In the genomic region with DNA sequence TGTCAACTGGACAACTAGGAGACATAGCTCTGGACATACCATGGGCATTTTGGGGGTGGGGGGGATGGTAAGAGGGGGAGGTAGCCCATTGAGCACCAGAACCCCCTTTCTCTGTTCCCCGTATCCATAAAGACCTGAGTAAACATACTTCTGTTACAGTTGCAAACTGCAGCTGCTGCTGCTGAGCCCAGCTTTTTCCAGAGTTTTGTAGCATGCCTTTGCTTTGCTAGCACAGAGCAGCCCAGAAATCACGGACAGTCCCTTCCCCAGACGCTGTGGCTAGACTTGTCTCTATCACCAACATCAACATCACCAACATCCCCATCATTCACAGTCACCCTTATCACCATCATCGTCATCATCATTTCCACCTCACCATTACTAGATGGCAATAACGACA, we compare ENCODE assay signal across 15 mouse cellular contexts. TPM values are rescaled to one million over a fixed set of nuclear protein-coding genes. Genes with fewer than 3 reads are reported as not detected.
A peak's percentile ranks its signal among the peaks of the same experiment; 100 is the strongest.
DNase-seq lines count a peak whose midpoint lies in the region; ATAC-seq and TF ChIP-seq lines count a peak whose summit lies in the region.
"Had no signal": no experiment of that assay in that cellular context is flagged by ENCODE, and none has a peak within 500 bp of the region (broad histone marks: within the 10 kb centered on the region; RNA-seq: fewer than 3 reads in every experiment).

No protein-coding gene starts in this region.

- H3K4me3 ChIP-seq in heart, adult 2 months = no peak overlapping the region
- no peak overlapping the region for H3K4me3 ChIP-seq in kidney, embryonic 16.5 days (ENCODE audit: low read length)
- no peak overlapping the region for H3K4me3 ChIP-seq in limb, embryonic 10.5 days
- H3K4me3 ChIP-seq: liver, embryonic 13.5 days; megakaryocyte, embryonic 14.5 days had no signal

- TF ChIP-seq CTCF in heart, adult 2 months (IDR thresholded peaks at IDR 0.05) = no peak

- no peaks in the 10 kb centered on the region for H3K36me3 ChIP-seq in heart, adult 2 months (ENCODE audit: control insufficient read depth, insufficient read depth, low read length)
- H3K36me3 ChIP-seq in kidney, embryonic 16.5 days (ENCODE audit: insufficient read depth, low read length) = no peaks in the 10 kb centered on the region
- no peaks in the 10 kb centered on the region for H3K36me3 ChIP-seq in limb, embryonic 10.5 days

- no peak for TF ChIP-seq POLR2A in heart, adult 2 months (IDR thresholded peaks at IDR 0.05; ENCODE audit: insufficient read depth, low read depth, low read length)

- peaks cover 8% of the 10 kb centered on the region for H3K4me1 ChIP-seq in heart, adult 2 months (ENCODE audit: control insufficient read depth, insufficient read depth, low read length)
- H3K4me1 ChIP-seq in kidney, embryonic 16.5 days (ENCODE audit: insufficient read depth, low read length) = peaks cover 25% of the 10 kb centered on the region
- peaks cover 35% of the 10 kb centered on the region for H3K4me1 ChIP-seq in limb, embryonic 10.5 days

- DNase-seq in heart, adult 2 months = no peak
- no peak for DNase-seq in heart, adult 9 months (ENCODE audit: low spot score in 2 of 2)
- DNase-seq in kidney, postnatal 36 days = no peak
- DNase-seq in adipocyte (ENCODE audit: low spot score) = peak; percentile 26
- no peak for DNase-seq in limb, embryonic 10.5 days (ENCODE audit: low spot score)
- DNase-seq in layer of hippocampus, adult 9-11 months = no peak

- TF ChIP-seq EP300 in heart, adult 2 months (IDR thresholded peaks at IDR 0.05; ENCODE audit: insufficient read depth, low read depth, low read length) = no peak

- no peak overlapping the region for H3K4me2 ChIP-seq in kidney, embryonic 16.5 days (replicated peaks; ENCODE audit: low read depth, low read length)
- H3K4me2 ChIP-seq: liver, embryonic 13.5 days had no signal

- no peaks in the 10 kb centered on the region for H3K9me3 ChIP-seq in kidney, embryonic 16.5 days (ENCODE audit: low read length)
- H3K9me3 ChIP-seq in limb, embryonic 10.5 days (replicated peaks) = no peaks in the 10 kb centered on the region
- H3K9me3 ChIP-seq: liver, embryonic 13.5 days; megakaryocyte, embryonic 14.5 days had no signal

- H3K27me3 ChIP-seq in heart, adult 2 months (ENCODE audit: control insufficient read depth, insufficient read depth, low read length) = no peaks in the 10 kb centered on the region
- H3K27me3 ChIP-seq in kidney, embryonic 16.5 days (ENCODE audit: insufficient read depth, low read length) = no peaks in the 10 kb centered on the region
- H3K27me3 ChIP-seq in limb, embryonic 10.5 days (ENCODE audit: low read depth, poor library complexity, severe bottlenecking) = no peaks in the 10 kb centered on the region
- H3K27me3 ChIP-seq: liver, embryonic 13.5 days had no signal

- peak overlapping the region; percentile 49; the same call in 1 of the 2 replicates for H3K27ac ChIP-seq in heart, adult 2 months
- peak overlapping the region; percentile 31 for H3K27ac ChIP-seq in kidney, embryonic 16.5 days (ENCODE audit: low read length)
- H3K27ac ChIP-seq in limb, embryonic 10.5 days = peak overlapping the region; percentile 80

- 58% methylated on average over 5 of the region's 5 CpGs for WGBS in heart, adult 2 months
- 55% methylated on average over 5 of the region's 5 CpGs for WGBS in kidney, embryonic 16.5 days
- 76% methylated on average over 5 of the region's 5 CpGs for WGBS in limb, embryonic 10.5 days

- no peaks in the 10 kb centered on the region for H3K79me2 ChIP-seq in heart, adult 2 months (replicated peaks; ENCODE audit: control insufficient read depth, insufficient read depth, low read length)

- intact Hi-C loops in heart, adult 2 months (cut with DNase I) = loop anchor here (1.0 to 10.0 kb wide), 6 partner anchors 39 to 582 kb away; a partner anchor contains a TSS

- H3K9ac ChIP-seq in heart, adult 2 months (ENCODE audit: low read depth, low read length) = no peak overlapping the region
- H3K9ac ChIP-seq in kidney, embryonic 16.5 days (replicated peaks; ENCODE audit: low read length) = no peak overlapping the region
- H3K9ac ChIP-seq: liver, embryonic 13.5 days had no signal

- ATAC-seq in kidney, embryonic 16.5 days (ENCODE audit: low FRiP score, low TSS enrichment) = peak; percentile 42; the same call in 1 of the 2 replicates
- no peak for ATAC-seq in granulocyte monocyte progenitor cell, adult 5-6 weeks (replicated peaks; ENCODE audit: poor library complexity, severe bottlenecking)

RNA-seq across cellular contexts. Expression of a gene that starts 37.3 kb away (rescaled TPM):
- total RNA-seq in heart, adult 2 months (2021) = not detected
- 0.04 and 0.38 TPM in 2 replicates for polyA plus RNA-seq in heart, adult 2 months (2012; rRNA removed)
- polyA plus RNA-seq in kidney, embryonic 16.5 days (2015; fragmentation: Nextera tagmentation; extraction: Ambion mirVana) = 0.75 and 1.0 TPM in 2 replicates
- polyA plus RNA-seq in limb, embryonic 10.5 days (2016; fragmentation: Nextera tagmentation; extraction: Ambion mirVana) = 0.09 TPM in 1 of 2 replicates, not detected in the other
- total RNA-seq in granulocyte monocyte progenitor cell, adult 5-6 weeks (2014; fragmentation: Nextera tagmentation) = not detected in 2 replicates
- total RNA-seq in granulocyte monocyte progenitor cell, adult 5-6 weeks (2017) = not detected in 2 replicates
- total RNA-seq: adrenal gland, postnatal 25 days; common myeloid progenitor, adult 5-6 weeks; ES-E14; layer of hippocampus, postnatal 25 days had no signal
- polyA plus RNA-seq: heart, embryonic 14.5 days had no signal
